8 mouse cellular contexts compared by ENCODE assay signal in the genomic region with DNA sequence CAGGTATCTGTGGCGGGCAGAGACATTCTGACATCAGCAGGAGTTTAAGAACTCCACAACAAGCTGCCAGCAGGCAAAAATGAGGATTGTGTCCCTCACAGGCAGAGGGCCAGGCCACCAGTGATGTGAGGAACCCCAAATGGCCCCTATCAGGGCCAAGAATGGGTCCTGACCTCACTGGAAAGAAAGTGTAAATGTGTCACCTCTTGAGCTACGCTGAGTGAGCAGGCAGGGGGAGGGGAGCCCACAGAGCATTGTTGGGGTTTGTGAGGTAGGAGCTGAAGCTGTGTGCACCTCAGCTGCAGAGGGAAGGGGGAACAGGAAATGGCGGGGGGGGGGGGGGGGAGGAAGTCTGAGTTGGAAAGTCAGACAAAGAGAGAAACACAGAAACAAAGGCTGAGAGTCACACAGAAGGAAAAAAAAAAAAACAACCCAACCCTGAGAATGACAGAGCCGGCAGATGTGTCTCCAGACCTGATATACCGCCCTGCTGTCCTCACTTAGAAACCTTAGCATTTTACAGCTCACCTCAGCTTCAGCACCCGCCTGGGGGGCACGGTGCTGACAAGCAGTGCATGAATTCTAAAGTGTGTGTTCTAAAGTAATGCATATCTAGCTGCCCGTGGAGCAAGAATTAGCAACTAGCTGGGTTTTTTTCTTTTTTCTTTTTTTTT. TPM values are rescaled to one million over a fixed set of nuclear protein-coding genes. Genes with fewer than 3 reads are reported as not detected.
A peak's percentile ranks its signal among the peaks of the same experiment; 100 is the strongest.
DNase-seq lines count a peak whose midpoint lies in the region; ATAC-seq and TF ChIP-seq lines count a peak whose summit lies in the region.

No protein-coding gene starts in this region.

- no peak for ATAC-seq in lung, embryonic 14.5 days (ENCODE audit: insufficient read depth)
- ATAC-seq in intestine, embryonic 16.5 days: peak; percentile 46; the same call in 1 of the 2 replicates
- ATAC-seq in neural tube, embryonic 15.5 days (ENCODE audit: low FRiP score): no peak

- no peak for TF ChIP-seq CTCF in lung, embryonic 14.5 days (IDR thresholded peaks at IDR 0.05; ENCODE audit: low read depth)

- peak overlapping the region; percentile 42; the same call in 1 of the 2 replicates for H3K27ac ChIP-seq in lung, embryonic 14.5 days (ENCODE audit: low read depth)
- H3K27ac ChIP-seq in intestine, embryonic 16.5 days (ENCODE audit: low read length): no peak overlapping the region
- H3K27ac ChIP-seq in neural tube, embryonic 15.5 days (replicated peaks): no peak overlapping the region

- H3K4me2 ChIP-seq in lung, embryonic 14.5 days: no peak overlapping the region
- no peak overlapping the region for H3K4me2 ChIP-seq in intestine, embryonic 16.5 days (ENCODE audit: low read depth, low read length)
- no peak overlapping the region for H3K4me2 ChIP-seq in neural tube, embryonic 15.5 days

- no peaks in the 10 kb centered on the region for H3K27me3 ChIP-seq in lung, embryonic 14.5 days (ENCODE audit: insufficient read depth, low read length)
- H3K27me3 ChIP-seq in intestine, embryonic 16.5 days (replicated peaks; ENCODE audit: control insufficient read depth, insufficient read depth, low read length): no peaks in the 10 kb centered on the region
- no peaks in the 10 kb centered on the region for H3K27me3 ChIP-seq in neural tube, embryonic 15.5 days (replicated peaks)

- 36% methylated on average over 7 of the region's 8 CpGs for WGBS in lung, embryonic 14.5 days
- WGBS in intestine, embryonic 16.5 days: 47% methylated on average over 7 of the region's 8 CpGs
- 34% methylated on average over 7 of the region's 8 CpGs for WGBS in neural tube, embryonic 15.5 days

- no peak overlapping the region for H3K4me3 ChIP-seq in lung, embryonic 14.5 days (ENCODE audit: low read depth, low read length)
- no peak overlapping the region for H3K4me3 ChIP-seq in intestine, embryonic 16.5 days (ENCODE audit: low read length)
- H3K4me3 ChIP-seq in neural tube, embryonic 15.5 days (replicated peaks): no peak overlapping the region

- no peaks in the 10 kb centered on the region for H3K4me1 ChIP-seq in lung, embryonic 14.5 days (ENCODE audit: insufficient read depth)
- no peaks in the 10 kb centered on the region for H3K4me1 ChIP-seq in intestine, embryonic 16.5 days (ENCODE audit: control insufficient read depth, insufficient read depth, low read length)
- peaks cover 8% of the 10 kb centered on the region for H3K4me1 ChIP-seq in neural tube, embryonic 15.5 days

- DNase-seq in lung, embryonic 14.5 days: peak; percentile 38
- DNase-seq in lung, postnatal 14 days: no peak
- peak; percentile 54 for DNase-seq in lung, postnatal 10 days
- DNase-seq in thymus, postnatal 4 days: peak; percentile 91
- DNase-seq in urinary bladder, adult 2 months (ENCODE audit: low spot score): no peak
- no peak for DNase-seq in adrenal gland, adult 8-10 months

- H3K9ac ChIP-seq in lung, embryonic 14.5 days: no peak overlapping the region
- no peak overlapping the region for H3K9ac ChIP-seq in intestine, embryonic 16.5 days (ENCODE audit: low read depth, low read length)
- no peak overlapping the region for H3K9ac ChIP-seq in neural tube, embryonic 15.5 days (replicated peaks)

- H3K9me3 ChIP-seq in lung, embryonic 14.5 days (ENCODE audit: low read depth, low read length): no peaks in the 10 kb centered on the region
- no peaks in the 10 kb centered on the region for H3K9me3 ChIP-seq in intestine, embryonic 16.5 days (ENCODE audit: control insufficient read depth, low read length)
- no peaks in the 10 kb centered on the region for H3K9me3 ChIP-seq in neural tube, embryonic 15.5 days (replicated peaks)

- H3K36me3 ChIP-seq in lung, embryonic 14.5 days (ENCODE audit: insufficient read depth): no peaks in the 10 kb centered on the region
- no peaks in the 10 kb centered on the region for H3K36me3 ChIP-seq in intestine, embryonic 16.5 days (ENCODE audit: control insufficient read depth, insufficient read depth, low read length)
- no peaks in the 10 kb centered on the region for H3K36me3 ChIP-seq in neural tube, embryonic 15.5 days

RNA-seq across cellular contexts. Expression of a gene that starts 1.9 kb away (rescaled TPM):
- 5.7 and 7.8 TPM in 2 replicates for polyA plus RNA-seq in lung, embryonic 14.5 days (2014; fragmentation: Nextera tagmentation; extraction: Ambion mirVana)
- polyA plus RNA-seq in intestine, embryonic 16.5 days (2015; fragmentation: Nextera tagmentation; extraction: Ambion mirVana): 6.1 and 7.9 TPM in 2 replicates
- polyA plus RNA-seq in neural tube, embryonic 15.5 days (2015; fragmentation: Nextera tagmentation; extraction: Ambion mirVana): 11.2 and 99.1 TPM in 2 replicates
- 2.9 and 3.7 TPM in 2 replicates for polyA plus RNA-seq in urinary bladder, adult 2 months (2012; rRNA removed)
- 1 to 10 TPM; 1.9 to 3.5 (median 2.6) TPM for total RNA-seq in adrenal gland, adult 8-10 months (2022)

RNA-seq across cellular contexts. Expression of a gene that starts 3.0 kb away (rescaled TPM):
- 2.2 and 2.7 TPM in 2 replicates for polyA plus RNA-seq in lung, embryonic 14.5 days (2014; fragmentation: Nextera tagmentation; extraction: Ambion mirVana)
- polyA plus RNA-seq in intestine, embryonic 16.5 days (2015; fragmentation: Nextera tagmentation; extraction: Ambion mirVana): 2.3 and 2.4 TPM in 2 replicates
- polyA plus RNA-seq in neural tube, embryonic 15.5 days (2015; fragmentation: Nextera tagmentation; extraction: Ambion mirVana): 1.3 TPM in 1 of 2 replicates, not detected in the other
- 4.0 and 4.7 TPM in 2 replicates for polyA plus RNA-seq in urinary bladder, adult 2 months (2012; rRNA removed)
- total RNA-seq in adrenal gland, adult 8-10 months (2022): 10 to 100 TPM; 25.5 to 43.5 (median 29.0) TPM

RNA-seq across cellular contexts. Expression of a gene that starts 25.1 kb away (rescaled TPM):
- 308 and 316 TPM in 2 replicates for polyA plus RNA-seq in lung, embryonic 14.5 days (2014; fragmentation: Nextera tagmentation; extraction: Ambion mirVana)
- 255 and 274 TPM in 2 replicates for polyA plus RNA-seq in intestine, embryonic 16.5 days (2015; fragmentation: Nextera tagmentation; extraction: Ambion mirVana)
- polyA plus RNA-seq in neural tube, embryonic 15.5 days (2015; fragmentation: Nextera tagmentation; extraction: Ambion mirVana): 205 and 232 TPM in 2 replicates
- 246 and 264 TPM in 2 replicates for polyA plus RNA-seq in urinary bladder, adult 2 months (2012; rRNA removed)
- 100 to 1,000 TPM; 174 to 190 (median 182) TPM for total RNA-seq in adrenal gland, adult 8-10 months (2022)

RNA-seq across cellular contexts. Expression of a gene that starts 25.2 kb away (rescaled TPM):
- 187 and 200 TPM in 2 replicates for polyA plus RNA-seq in lung, embryonic 14.5 days (2014; fragmentation: Nextera tagmentation; extraction: Ambion mirVana)
- 180 and 186 TPM in 2 replicates for polyA plus RNA-seq in intestine, embryonic 16.5 days (2015; fragmentation: Nextera tagmentation; extraction: Ambion mirVana)
- polyA plus RNA-seq in neural tube, embryonic 15.5 days (2015; fragmentation: Nextera tagmentation; extraction: Ambion mirVana): 198 and 199 TPM in 2 replicates
- 159 and 183 TPM in 2 replicates for polyA plus RNA-seq in urinary bladder, adult 2 months (2012; rRNA removed)
- total RNA-seq in adrenal gland, adult 8-10 months (2022): 100 to 1,000 TPM; 104 to 120 (median 109) TPM

RNA-seq across cellular contexts. Expression of a gene that starts 32.8 kb away (rescaled TPM):
- polyA plus RNA-seq in lung, embryonic 14.5 days (2014; fragmentation: Nextera tagmentation; extraction: Ambion mirVana): 243 and 246 TPM in 2 replicates
- polyA plus RNA-seq in intestine, embryonic 16.5 days (2015; fragmentation: Nextera tagmentation; extraction: Ambion mirVana): 196 and 207 TPM in 2 replicates
- 77.8 and 119 TPM in 2 replicates for polyA plus RNA-seq in neural tube, embryonic 15.5 days (2015; fragmentation: Nextera tagmentation; extraction: Ambion mirVana)
- 101 and 112 TPM in 2 replicates for polyA plus RNA-seq in urinary bladder, adult 2 months (2012; rRNA removed)
- total RNA-seq in adrenal gland, adult 8-10 months (2022): 10 to 100 TPM; 41.0 to 84.1 (median 61.0) TPM

Comparison
In these comparisons a context has a peak if more than half of its experiments do, and no peak if none do; other contexts are left out.
1. DNase-seq: peak in lung, embryonic 14.5 days (single experiment), lung, postnatal 10 days (single experiment) and thymus, postnatal 4 days (single experiment); none in lung, postnatal 14 days (single experiment), urinary bladder, adult 2 months (single experiment) and adrenal gland, adult 8-10 months (single experiment).